Mouse (Mus musculus) brain, adult 10 weeks (tissue): ENCODE results near the gene Armcx5. TPM values are rescaled to one million over a fixed set of nuclear protein-coding genes. Genes with fewer than 3 reads are reported as not detected.

Source experiments
- polyA plus RNA-seq: library from polyadenylated mRNA; stranded (reverse); fragments of 350-450 nt; fragmentation: Illumina TruSeq; extraction: RNeasy Lipid Tissue Mini Kit (QIAGEN cat#74804); gene quantifications from one replicate; pipeline ENCODE4 v1.2.3, GENCODE M21; 2015; ENCODE audit warnings: low read depth, low replicate concordance

Armcx5 gene
- polyA plus RNA-seq: 24.2 TPM

DNA sequence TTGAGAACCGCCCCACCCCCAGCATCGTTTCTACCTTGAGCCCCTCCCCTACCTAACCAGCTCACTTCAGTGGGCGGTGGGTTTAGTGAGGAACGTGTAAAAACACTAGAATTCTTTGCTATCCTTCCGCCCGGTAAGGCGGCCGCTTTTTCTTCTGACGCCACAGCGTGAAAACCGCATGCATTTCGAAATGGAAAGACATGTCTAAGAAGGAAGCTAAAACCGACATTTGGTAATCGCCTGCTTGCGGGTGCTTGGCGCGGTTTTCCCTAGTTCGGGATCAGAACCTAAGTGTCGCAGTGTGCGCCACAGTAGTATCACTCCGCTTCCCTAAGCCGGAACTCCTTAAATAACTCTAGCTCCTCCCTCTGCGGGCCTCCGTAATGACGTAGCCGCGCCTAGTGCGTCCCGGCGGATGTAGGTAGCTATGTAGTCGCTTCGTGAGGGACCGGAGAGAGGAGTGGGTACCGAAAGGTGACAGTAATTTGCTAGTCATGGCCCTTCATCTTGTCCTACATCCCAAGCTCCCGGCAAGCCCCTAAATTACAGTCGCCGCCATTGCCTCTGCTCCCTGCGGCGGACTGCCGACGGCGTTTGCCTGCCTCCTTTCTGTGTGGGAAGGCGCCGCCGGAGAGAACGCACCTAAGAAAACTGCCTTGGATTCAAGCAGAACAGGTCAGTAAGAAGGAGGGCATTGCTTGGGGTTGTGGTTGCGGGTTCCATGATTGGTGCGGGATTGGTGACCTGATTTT lies at the start of gene Armcx5, which contains the start of gene Gprasp1:
Gene Armcx5, plus strand, starts transcription at position 430 of the 752 bp plus-strand sequence.
Gene Gprasp1, plus strand, starts transcription at position 430 of the 752 bp plus-strand sequence.

DNA sequence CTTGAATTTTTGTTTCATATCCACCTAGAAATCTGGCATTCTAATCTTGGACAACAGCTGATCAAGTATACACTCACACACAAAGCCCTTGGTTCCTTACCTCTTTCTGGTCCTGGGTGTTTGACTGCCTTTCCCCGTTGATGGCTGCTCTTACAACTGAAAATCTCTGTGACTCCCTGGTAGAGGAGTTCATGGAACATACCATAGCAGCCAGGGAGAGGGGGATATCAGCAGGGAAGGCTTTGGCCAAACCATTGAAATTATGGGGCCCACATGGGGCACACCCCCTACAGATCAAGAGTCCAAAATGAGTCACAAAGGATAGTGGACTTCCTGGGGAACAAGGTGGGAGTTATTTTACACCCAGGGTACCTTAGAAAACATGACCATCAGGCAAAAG lies 48.9 kb upstream of the Armcx5 start, which contains the start of gene Tcp11x2:
Gene Tcp11x2, minus strand, starts transcription at position 158 of the 400 bp plus-strand sequence.

DNA sequence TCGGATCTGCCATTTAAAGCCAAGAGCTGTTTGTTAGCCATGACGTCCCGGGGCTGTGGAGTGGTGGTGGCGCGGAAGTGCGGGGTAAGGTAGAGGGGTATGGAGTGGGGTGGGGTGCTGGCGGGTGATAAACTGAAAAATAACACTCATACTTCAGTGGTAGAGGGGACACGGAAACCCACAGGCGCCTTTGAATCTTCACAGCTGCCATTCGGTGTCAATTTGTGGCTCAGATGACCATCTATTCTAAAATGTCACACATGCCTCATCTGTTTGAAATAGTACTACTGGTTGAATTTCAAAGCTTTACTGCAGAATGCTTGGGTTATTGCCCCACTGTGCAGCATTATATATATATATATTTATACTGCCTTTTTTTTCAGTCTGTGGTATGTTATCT lies 17.4 kb upstream of the Armcx5 start, which contains the start of gene Tmsb15a:
Gene Tmsb15a, minus strand, starts transcription at position 101 of the 400 bp plus-strand sequence.

Other genes starting within 250 kb of the Armcx5 start
- not detected for gene AV320801, start 248.1 kb upstream of the Armcx5 start, polyA plus RNA-seq
- gene Nxf7, start 144.0 kb upstream of the Armcx5 start, polyA plus RNA-seq: 3.8 TPM
- not detected for gene Prame, start 115.0 kb upstream of the Armcx5 start, polyA plus RNA-seq
- gene Tcp11x2, start 48.9 kb upstream of the Armcx5 start, polyA plus RNA-seq: not detected
- not detected for gene Tmsb15a, start 17.5 kb upstream of the Armcx5 start, polyA plus RNA-seq
- gene Gprasp1, start within 50 bp of the Armcx5 start, polyA plus RNA-seq: 237 TPM
- 58.6 TPM for gene Bhlhb9, start 54.9 kb downstream of the Armcx5 start, polyA plus RNA-seq
- 130 TPM for gene Gprasp2, start 96.3 kb downstream of the Armcx5 start, polyA plus RNA-seq